Mouse (Mus musculus): ENCODE data around the gene Hook2.

Hook2 gene

GRCm38 (mm10) chr8:84987388-84987787 is 3.0 kb upstream of the Hook2 start:
- DNase-seq (ENCODE audit: low spot score) = no peak

- no peak for DNase-seq (ENCODE audit: low spot score)
Observed at GRCm38 (mm10) chr8:84987903-84988302, 2.5 kb upstream of the Hook2 start.

GRCm38 (mm10) chr8:84989311-84989731 is 1.1 kb upstream of the Hook2 start:
- DNase-seq (ENCODE audit: low spot score) = no peak

- peak; percentile 87 for DNase-seq (ENCODE audit: low spot score)
Observed at GRCm38 (mm10) chr8:84989810-84990209, 593 bp upstream of the Hook2 start.

- DNase-seq (ENCODE audit: low spot score) = peak; percentile 37
Observed at GRCm38 (mm10) chr8:84990836-84991235, 433 bp downstream of the Hook2 start.

DNA sequence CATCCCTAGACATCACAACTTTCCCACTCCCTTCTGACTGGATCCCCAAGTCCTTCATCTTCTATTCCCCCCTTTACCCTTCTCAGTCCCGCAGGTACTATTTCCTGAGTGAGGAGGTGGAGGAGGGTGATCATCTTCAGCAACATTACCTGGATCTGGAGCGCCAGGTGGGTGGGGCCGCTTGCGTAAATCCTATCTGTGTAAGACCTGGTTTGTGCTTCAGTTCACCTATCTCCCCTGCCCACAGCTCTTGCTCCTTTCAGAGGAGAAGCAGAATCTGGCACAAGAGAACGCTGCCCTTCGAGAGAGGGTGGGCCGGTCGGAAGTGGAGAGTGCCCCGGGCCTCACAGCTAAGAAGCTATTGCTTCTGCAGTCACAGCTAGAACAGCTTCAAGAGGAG is 4.0 kb downstream of the Hook2 start:
- DNase-seq (ENCODE audit: low spot score) = no peak

DNA sequence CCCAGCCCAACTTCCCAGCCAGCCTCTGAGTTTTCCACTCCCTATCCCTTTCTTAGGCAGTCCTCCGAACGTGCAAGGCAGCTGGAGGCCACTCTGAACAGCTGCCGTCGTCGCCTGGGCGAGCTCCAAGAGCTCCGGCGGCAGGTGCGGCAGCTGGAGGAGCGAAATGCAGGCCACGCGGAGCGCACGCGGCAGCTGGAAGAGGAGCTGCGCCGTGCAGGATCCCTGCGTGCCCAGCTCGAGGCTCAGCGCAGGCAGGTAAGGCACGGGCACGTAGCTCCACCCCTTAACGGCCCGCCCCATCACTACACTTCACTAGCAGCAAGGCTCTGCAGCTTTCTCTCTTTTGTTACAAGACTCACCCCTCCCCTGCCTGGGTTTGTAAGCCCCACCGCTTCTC is 5.3 kb downstream of the Hook2 start:
- DNase-seq (ENCODE audit: low spot score) = no peak

- DNase-seq (ENCODE audit: low spot score) = no peak
Observed at GRCm38 (mm10) chr8:84996978-84997377, 6.6 kb downstream of the Hook2 start.

- DNase-seq (ENCODE audit: low spot score) = peak; percentile 90
Observed at GRCm38 (mm10) chr8:84997649-84998295, 7.4 kb downstream of the Hook2 start.

- peak; percentile 41 for DNase-seq (ENCODE audit: low spot score)
Observed at GRCm38 (mm10) chr8:85007686-85008085, 17.3 kb downstream of the Hook2 start.

DNA sequence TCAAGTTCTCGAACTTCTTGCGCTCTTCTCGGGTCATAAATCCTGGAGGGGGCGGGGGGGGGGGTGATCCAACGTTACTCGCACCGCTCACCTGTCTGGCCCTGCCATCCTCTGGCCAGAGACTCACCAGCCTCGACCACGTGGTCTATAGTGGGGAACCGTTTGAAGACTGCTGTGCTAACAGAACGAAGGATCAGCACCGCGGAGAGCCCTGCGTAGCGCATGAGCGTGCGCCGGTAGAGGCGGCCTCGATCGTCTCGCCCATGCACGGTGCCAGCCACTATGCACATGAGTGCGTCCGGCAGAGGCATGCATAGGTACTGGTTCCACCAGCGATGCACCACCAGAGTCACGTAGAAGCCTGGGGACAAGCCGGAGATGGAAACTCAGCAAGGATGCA is 20.8 kb downstream of the Hook2 start:
- no peak for DNase-seq (ENCODE audit: low spot score)

GRCm38 (mm10) chr8:85013230-85013840 is 22.9 kb downstream of the Hook2 start:
- peak; percentile 81 for DNase-seq (ENCODE audit: low spot score)

DNA sequence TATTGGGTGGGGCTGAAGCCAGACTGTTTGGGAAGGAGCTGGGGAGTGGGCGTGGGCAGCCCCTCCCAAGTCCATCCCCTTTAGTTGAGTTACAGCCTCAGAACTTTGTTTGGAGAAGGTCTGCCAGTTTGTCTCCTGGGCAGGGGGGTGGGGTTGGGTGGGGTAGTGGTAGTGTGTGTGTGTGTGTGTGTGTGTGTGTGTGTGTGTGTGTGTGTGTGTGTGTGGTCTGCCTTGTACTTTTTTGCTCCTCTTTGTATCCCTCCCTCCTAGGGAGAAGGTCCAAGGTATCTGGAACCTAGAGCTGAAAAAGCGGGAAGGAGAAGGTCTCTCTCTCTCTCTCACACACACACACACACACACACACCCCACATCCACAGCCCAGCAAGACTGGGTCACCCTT is 24.0 kb downstream of the Hook2 start, which contains the start of gene Best2:
Best2 (minus strand) TSS at position 101 of the 400 bp plus-strand sequence.
- no peak for DNase-seq (ENCODE audit: low spot score)

DNA sequence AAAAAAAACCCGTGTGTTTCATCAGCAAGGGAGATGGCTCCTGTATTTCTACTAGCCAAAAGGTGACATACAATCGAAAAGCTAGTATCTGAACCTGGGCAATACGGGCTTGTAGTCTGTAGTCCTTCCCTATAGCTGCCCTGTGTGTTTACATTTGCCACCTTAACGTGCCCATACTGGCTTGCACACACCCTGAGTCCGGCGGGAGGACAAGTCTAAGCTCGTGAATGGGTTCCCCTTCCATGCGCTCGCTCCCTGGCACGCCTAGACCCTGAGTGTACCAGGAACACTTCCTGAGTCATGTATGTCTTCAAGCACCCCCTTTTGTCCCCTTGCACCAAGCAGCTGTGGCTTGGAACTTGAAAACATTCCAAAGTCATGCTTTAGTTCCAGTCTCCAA is 26.3 kb downstream of the Hook2 start:
- DNase-seq (ENCODE audit: low spot score) = no peak

- DNase-seq (ENCODE audit: low spot score) = no peak
Observed at GRCm38 (mm10) chr8:85017209-85017608, 26.8 kb downstream of the Hook2 start.

DNA sequence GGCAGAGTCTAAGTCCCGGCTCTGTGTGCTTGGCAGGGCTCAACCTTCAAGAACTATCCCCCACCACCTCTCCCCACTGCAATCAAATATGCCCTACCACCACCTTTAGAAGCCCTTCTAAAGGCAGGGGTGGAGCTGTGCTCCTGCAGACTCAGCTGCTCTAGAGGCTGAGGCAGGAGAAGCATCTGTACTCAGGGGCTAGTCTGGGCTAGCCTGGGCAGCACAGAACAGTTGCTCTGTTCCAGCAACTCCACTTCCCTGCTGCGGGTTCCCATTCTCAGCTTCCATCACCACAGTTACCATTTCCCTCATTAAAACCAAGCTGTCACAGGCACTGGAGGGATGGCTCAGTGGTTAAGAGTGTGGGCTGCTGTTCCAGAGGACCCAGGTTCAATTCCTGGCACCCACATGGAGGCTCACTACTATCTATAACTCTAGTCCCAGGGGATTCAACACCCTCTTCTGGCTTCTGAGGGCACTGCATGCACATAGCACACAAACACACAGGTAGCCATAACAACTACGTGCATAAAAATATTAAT is 31.2 kb downstream of the Hook2 start:
- no peak for DNase-seq (ENCODE audit: low spot score)

GRCm38 (mm10) chr8:85023846-85024245 is 33.4 kb downstream of the Hook2 start:
- DNase-seq (ENCODE audit: low spot score) = no peak

DNA sequence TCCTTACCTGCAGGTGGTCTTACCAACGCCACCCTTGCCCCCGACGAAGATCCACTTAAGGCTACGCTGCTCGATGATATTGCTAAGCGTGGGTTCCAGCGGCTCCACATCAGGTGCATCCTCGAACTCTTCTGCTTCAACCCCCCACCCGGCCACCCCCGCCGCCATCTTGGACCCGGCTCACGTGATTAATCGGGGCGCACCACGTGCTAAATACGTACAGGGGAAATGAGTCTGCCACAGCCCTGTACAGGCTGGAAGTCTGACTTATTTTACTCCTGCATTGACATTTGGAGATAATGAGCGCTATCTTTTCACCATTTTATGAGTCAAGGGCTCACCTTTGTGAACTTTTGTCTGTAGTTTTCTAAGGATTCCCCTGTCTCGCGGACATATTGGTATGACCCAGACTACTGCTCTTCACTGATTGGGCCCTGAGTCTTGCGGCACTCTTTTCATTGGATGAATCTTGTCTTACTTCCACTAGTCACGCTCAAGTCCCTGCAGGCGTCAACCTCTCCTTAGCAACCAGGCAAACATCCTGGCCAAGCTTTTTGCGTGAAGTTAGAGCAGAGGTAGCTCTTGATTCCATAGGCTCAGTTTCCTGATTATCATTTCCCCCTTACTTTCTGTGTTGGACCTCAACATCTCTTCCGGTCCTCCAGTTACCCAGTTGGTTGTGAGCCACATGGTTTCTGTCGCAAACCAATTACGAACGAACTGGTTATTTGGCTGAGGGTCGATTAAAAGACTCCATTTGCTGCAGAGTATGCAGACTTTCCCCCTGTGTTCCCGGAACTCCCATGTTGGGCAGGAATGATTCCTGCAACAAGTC is 34.9 kb downstream of the Hook2 start, which contains the start of gene Asna1:
Asna1 (minus strand) TSS at position 184 of the 835 bp plus-strand sequence.
- DNase-seq (ENCODE audit: low spot score) = peak; percentile 93

GRCm38 (mm10) chr8:85026670-85027515 is 36.5 kb downstream of the Hook2 start, which contains the start of gene Trir:
TSS of gene Trir (plus strand) at chr8:85026823.
- DNase-seq (ENCODE audit: low spot score) = peak; percentile 88

GRCm38 (mm10) chr8:85027516-85027855 is 37.1 kb downstream of the Hook2 start:
- DNase-seq (ENCODE audit: low spot score) = no peak

- no peak for DNase-seq (ENCODE audit: low spot score)
Observed at GRCm38 (mm10) chr8:85027922-85028321, 37.5 kb downstream of the Hook2 start.

DNA sequence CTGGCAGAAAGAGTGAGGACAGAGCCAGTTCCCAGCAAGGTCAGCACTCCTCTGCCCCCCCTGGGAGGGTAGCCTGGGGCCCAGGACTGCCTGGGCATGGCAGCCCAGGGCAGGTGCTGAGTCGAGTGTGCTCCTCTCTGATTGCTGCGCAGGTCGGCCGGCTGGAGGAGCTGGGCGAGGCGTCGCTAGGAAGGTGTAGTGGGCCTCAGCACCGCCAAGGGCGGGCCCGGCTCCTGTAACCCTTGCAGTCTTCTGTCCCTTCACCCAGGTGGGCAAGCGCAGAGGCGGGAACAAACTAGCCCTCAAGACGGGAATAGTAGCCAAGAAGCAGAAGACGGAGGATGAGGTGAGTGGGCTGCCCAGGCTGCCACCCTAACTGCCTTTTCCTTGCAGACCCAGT is 38.9 kb downstream of the Hook2 start:
- no peak for DNase-seq (ENCODE audit: low spot score)
